Mouse (Mus musculus): ENCODE measurements at regions not wholly inside any gene's neighbourhood (a gene's known extent, or its start where the extent isn't known, plus 50 kb on each side); places are given as distances from the start of the nearest gene placed in this dataset.

DNA sequence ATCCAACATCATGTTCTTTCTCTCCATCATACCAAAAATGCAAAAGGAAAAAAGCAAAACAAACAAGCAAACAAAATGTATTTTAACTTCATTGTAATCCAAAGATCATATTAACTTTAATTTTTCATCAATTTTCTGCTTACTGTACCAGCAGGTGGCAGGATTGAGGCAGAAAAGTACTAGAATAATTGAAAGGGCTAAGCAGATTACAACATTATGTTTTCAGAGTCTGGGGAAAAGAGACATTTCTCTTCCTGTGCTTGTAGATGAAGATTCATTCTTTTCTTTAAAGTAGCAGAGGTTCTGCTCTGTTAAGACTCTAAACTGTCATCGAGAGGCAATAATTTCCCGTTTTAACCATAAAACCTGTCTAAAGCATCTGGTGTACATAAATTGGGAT, 394.7 kb upstream of the Slitrk6 start:
- H3K4me2 ChIP-seq (ENCODE audit: low read length): no peak overlapping the region
- H3K27me3 ChIP-seq (ENCODE audit: insufficient read depth, low read length): no peaks in the 10 kb centered on the region
- DNase-seq (ENCODE audit: low spot score) (peak; percentile 67), ATAC-seq (replicated peaks; ENCODE audit: low FRiP score, low read depth) (no peak)
- WGBS: 48% methylated on average over 2 of the region's 2 CpGs
- peak; percentile 82 for TF ChIP-seq CTCF (IDR thresholded peaks at IDR 0.05; ENCODE audit: low read depth)
- no peaks in the 10 kb centered on the region for H3K4me1 ChIP-seq (replicated peaks; ENCODE audit: insufficient read depth, low read length)
- H3K4me3 ChIP-seq (replicated peaks; ENCODE audit: low read depth, low read length): no peak overlapping the region
- H3K9me3 ChIP-seq (replicated peaks; ENCODE audit: low read length): no peaks in the 10 kb centered on the region
- H3K36me3 ChIP-seq (ENCODE audit: insufficient read depth, low read length): no peaks in the 10 kb centered on the region
- H3K27ac ChIP-seq: no peak overlapping the region
- no peak overlapping the region for H3K9ac ChIP-seq (ENCODE audit: low read depth, low read length)

DNA sequence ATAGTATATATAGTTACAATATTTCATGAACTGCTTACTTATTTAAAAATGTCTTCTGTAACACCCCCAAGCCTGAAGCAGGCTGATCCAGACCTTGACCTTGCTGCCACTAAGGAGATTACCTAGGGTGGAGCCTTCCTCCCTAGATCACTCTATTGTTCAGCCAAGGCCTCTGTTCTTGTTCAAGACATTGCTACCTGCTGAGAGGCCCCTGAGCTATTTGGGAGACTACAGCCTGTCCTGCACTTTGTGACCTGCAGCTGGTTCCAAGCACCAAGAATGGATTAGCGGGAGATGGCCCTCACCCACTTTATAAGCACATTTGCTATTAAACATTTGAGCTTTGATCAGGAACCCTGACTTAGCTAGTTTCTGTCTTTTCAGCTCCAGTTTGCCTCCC, 361.7 kb upstream of the Slitrk6 start:
- Histone ChIP-seq H3K4me1 (replicated peaks; ENCODE audit: insufficient read depth, low read length) (no peaks in the 10 kb centered on the region), H3K36me3 (ENCODE audit: insufficient read depth, low read length) (no peaks in the 10 kb centered on the region), H3K9ac (ENCODE audit: low read depth, low read length) (no peak overlapping the region), H3K9me3 (replicated peaks; ENCODE audit: low read length) (no peaks in the 10 kb centered on the region), H3K4me2 (ENCODE audit: low read length) (no peak overlapping the region), H3K4me3 (replicated peaks; ENCODE audit: low read depth, low read length) (no peak overlapping the region), H3K27ac (no peak overlapping the region), H3K27me3 (ENCODE audit: insufficient read depth, low read length) (no peaks in the 10 kb centered on the region)
- WGBS: 85% methylated on average over 1 of the region's 1 CpGs
- no peak for DNase-seq (ENCODE audit: low spot score)
- ATAC-seq (replicated peaks; ENCODE audit: low FRiP score, low read depth): no peak
- TF ChIP-seq CTCF (IDR thresholded peaks at IDR 0.05; ENCODE audit: low read depth): no peak

GRCm38 (mm10) chr14:111103579-111103978, 348.6 kb upstream of the Slitrk6 start:
- DNase-seq (ENCODE audit: low spot score): peak; percentile 18
- TF ChIP-seq CTCF (IDR thresholded peaks at IDR 0.05; ENCODE audit: low read depth): peak; percentile 46
- Histone ChIP-seq H3K36me3 (ENCODE audit: insufficient read depth, low read length) (no peaks in the 10 kb centered on the region), H3K27me3 (ENCODE audit: insufficient read depth, low read length) (no peaks in the 10 kb centered on the region), H3K9ac (ENCODE audit: low read depth, low read length) (no peak overlapping the region), H3K9me3 (replicated peaks; ENCODE audit: low read length) (no peaks in the 10 kb centered on the region), H3K4me1 (replicated peaks; ENCODE audit: insufficient read depth, low read length) (no peaks in the 10 kb centered on the region), H3K4me2 (ENCODE audit: low read length) (no peak overlapping the region), H3K27ac (no peak overlapping the region), H3K4me3 (replicated peaks; ENCODE audit: low read depth, low read length) (no peak overlapping the region)
- no peak for ATAC-seq (replicated peaks; ENCODE audit: low FRiP score, low read depth)

GRCm38 (mm10) chr14:111100257-111100656, 345.3 kb upstream of the Slitrk6 start:
- Histone ChIP-seq H3K4me2 (ENCODE audit: low read length) (no peak overlapping the region), H3K27ac (no peak overlapping the region), H3K27me3 (ENCODE audit: insufficient read depth, low read length) (no peaks in the 10 kb centered on the region), H3K36me3 (ENCODE audit: insufficient read depth, low read length) (no peaks in the 10 kb centered on the region), H3K4me1 (replicated peaks; ENCODE audit: insufficient read depth, low read length) (no peaks in the 10 kb centered on the region), H3K4me3 (replicated peaks; ENCODE audit: low read depth, low read length) (no peak overlapping the region), H3K9me3 (replicated peaks; ENCODE audit: low read length) (no peaks in the 10 kb centered on the region), H3K9ac (ENCODE audit: low read depth, low read length) (no peak overlapping the region)
- no peak for TF ChIP-seq CTCF (IDR thresholded peaks at IDR 0.05; ENCODE audit: low read depth)
- DNase-seq (ENCODE audit: low spot score): no peak
- no peak for ATAC-seq (replicated peaks; ENCODE audit: low FRiP score, low read depth)
- 95% methylated on average over 1 of the region's 1 CpGs for WGBS

GRCm38 (mm10) chr14:111096229-111096628, 341.3 kb upstream of the Slitrk6 start:
- DNase-seq (ENCODE audit: low spot score) (no peak), ATAC-seq (replicated peaks; ENCODE audit: low FRiP score, low read depth) (no peak)
- no peaks in the 10 kb centered on the region for H3K4me1 ChIP-seq (replicated peaks; ENCODE audit: insufficient read depth, low read length)
- WGBS: 90% methylated on average over 5 of the region's 5 CpGs
- H3K36me3 ChIP-seq (ENCODE audit: insufficient read depth, low read length): no peaks in the 10 kb centered on the region
- H3K9ac ChIP-seq (ENCODE audit: low read depth, low read length): no peak overlapping the region
- no peak overlapping the region for H3K27ac ChIP-seq
- no peak overlapping the region for H3K4me2 ChIP-seq (ENCODE audit: low read length)
- H3K27me3 ChIP-seq (ENCODE audit: insufficient read depth, low read length): no peaks in the 10 kb centered on the region
- TF ChIP-seq CTCF (IDR thresholded peaks at IDR 0.05; ENCODE audit: low read depth): no peak
- no peaks in the 10 kb centered on the region for H3K9me3 ChIP-seq (replicated peaks; ENCODE audit: low read length)
- H3K4me3 ChIP-seq (replicated peaks; ENCODE audit: low read depth, low read length): no peak overlapping the region

DNA sequence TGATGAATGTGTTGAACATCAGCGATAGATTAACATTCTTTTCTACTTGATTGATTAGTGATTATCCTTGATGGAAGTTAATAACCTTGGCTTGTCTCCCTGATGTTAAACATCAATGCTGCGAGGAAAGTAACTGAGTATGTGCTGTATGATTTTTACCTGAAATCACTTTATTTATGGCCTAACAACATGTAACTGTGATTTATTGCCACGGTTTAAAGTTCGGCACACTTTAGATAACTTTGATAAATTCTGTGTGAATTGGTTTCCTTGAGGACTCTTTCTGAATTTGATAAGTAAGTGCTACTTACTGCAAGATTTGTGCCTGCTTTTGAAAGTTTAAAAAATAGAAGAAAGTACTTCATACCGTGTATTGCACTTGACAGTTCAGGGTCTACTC, 319.6 kb upstream of the Slitrk6 start:
- Histone ChIP-seq H3K9ac (ENCODE audit: low read depth, low read length) (no peak overlapping the region), H3K27ac (no peak overlapping the region), H3K4me3 (replicated peaks; ENCODE audit: low read depth, low read length) (no peak overlapping the region), H3K4me1 (replicated peaks; ENCODE audit: insufficient read depth, low read length) (no peaks in the 10 kb centered on the region), H3K27me3 (ENCODE audit: insufficient read depth, low read length) (no peaks in the 10 kb centered on the region), H3K4me2 (ENCODE audit: low read length) (no peak overlapping the region), H3K9me3 (replicated peaks; ENCODE audit: low read length) (no peaks in the 10 kb centered on the region), H3K36me3 (ENCODE audit: insufficient read depth, low read length) (no peaks in the 10 kb centered on the region)
- ATAC-seq (replicated peaks; ENCODE audit: low FRiP score, low read depth) (no peak), DNase-seq (ENCODE audit: low spot score) (no peak)
- 82% methylated on average over 5 of the region's 5 CpGs for WGBS
- TF ChIP-seq CTCF (IDR thresholded peaks at IDR 0.05; ENCODE audit: low read depth): no peak

- no peak overlapping the region for H3K9ac ChIP-seq (ENCODE audit: low read depth, low read length)
- H3K4me1 ChIP-seq (replicated peaks; ENCODE audit: insufficient read depth, low read length): no peaks in the 10 kb centered on the region
- no peak overlapping the region for H3K27ac ChIP-seq
- H3K36me3 ChIP-seq (ENCODE audit: insufficient read depth, low read length): no peaks in the 10 kb centered on the region
- H3K9me3 ChIP-seq (replicated peaks; ENCODE audit: low read length): no peaks in the 10 kb centered on the region
- 76% methylated on average over 4 of the region's 4 CpGs for WGBS
- H3K4me3 ChIP-seq (replicated peaks; ENCODE audit: low read depth, low read length): no peak overlapping the region
- no peak for TF ChIP-seq CTCF (IDR thresholded peaks at IDR 0.05; ENCODE audit: low read depth)
- DNase-seq (ENCODE audit: low spot score) (no peak), ATAC-seq (replicated peaks; ENCODE audit: low FRiP score, low read depth) (no peak)
- H3K4me2 ChIP-seq (ENCODE audit: low read length): no peak overlapping the region
- H3K27me3 ChIP-seq (ENCODE audit: insufficient read depth, low read length): no peaks in the 10 kb centered on the region
Measured at GRCm38 (mm10) chr14:111073529-111073928, 318.6 kb upstream of the Slitrk6 start.
